Mouse (Mus musculus) 3134 (cell line): Measurements from ENCODE around the gene Plcb3.

Source experiments
- DNase-seq: peaks from one replicate; pipeline ENCODE4 v3.0.0-alpha.2; 2011; ENCODE audit warnings: low spot score; ENCODE audit not compliant: insufficient read length; ENCODE audit errors: extremely low read depth

Plcb3 gene

GRCm38 (mm10) chr19:6921647-6922567, 54.4 kb downstream of the Plcb3 start, which contains the start of gene Esrra:
Esrra (minus strand) TSS chr19:6921813.
- peak; percentile 99 for DNase-seq

GRCm38 (mm10) chr19:6920741-6921636, 55.3 kb downstream of the Plcb3 start:
- peak; percentile 57 for DNase-seq

DNA sequence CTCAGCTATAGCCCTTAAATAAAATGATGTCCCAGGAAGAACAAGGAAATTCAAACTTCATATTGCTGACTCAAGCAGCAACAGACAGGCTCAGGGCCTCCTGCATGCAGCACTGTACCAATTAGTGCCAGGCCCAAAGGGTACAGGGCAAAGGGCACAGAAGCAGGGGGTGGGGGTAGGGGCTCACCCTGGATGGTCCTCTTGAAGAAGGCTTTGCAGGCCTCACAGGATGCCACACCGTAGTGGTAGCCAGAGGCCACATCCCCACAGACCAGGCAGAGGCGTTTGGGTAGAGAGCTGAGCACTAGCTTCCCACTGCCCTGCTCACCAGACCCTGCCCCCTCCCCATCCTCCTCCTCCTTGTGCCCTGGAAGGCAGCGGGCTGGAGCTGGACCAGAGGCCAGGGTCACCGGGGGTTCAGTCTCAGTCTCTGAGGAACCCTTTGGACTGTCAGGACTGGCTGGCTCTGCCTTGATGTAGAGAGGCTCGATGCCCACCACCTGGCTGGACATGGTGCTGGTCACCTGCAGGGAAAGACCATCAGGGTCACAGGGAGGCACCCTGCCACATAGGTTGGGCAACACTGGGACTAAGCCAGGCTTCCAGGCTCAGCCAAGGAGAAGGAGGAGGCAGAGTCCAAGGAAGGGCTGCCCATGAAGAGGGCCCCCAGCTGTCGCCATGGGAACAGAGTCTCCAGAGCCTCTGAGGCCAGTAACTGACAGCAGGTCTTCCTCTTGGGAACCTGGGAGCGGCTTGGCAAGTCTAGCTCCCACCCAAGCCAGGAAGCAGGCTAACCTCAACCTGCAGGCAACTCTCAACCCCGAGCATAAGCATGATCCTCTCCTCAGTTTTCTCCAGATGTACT, 56.2 kb downstream of the Plcb3 start:
- DNase-seq, result peak; percentile 35

GRCm38 (mm10) chr19:6919431-6919830, 56.8 kb downstream of the Plcb3 start:
- DNase-seq, result no peak

GRCm38 (mm10) chr19:6918321-6918720, 57.9 kb downstream of the Plcb3 start:
- DNase-seq, result no peak

- no peak for DNase-seq
Measured at GRCm38 (mm10) chr19:6916496-6916895, 59.8 kb downstream of the Plcb3 start.

DNA sequence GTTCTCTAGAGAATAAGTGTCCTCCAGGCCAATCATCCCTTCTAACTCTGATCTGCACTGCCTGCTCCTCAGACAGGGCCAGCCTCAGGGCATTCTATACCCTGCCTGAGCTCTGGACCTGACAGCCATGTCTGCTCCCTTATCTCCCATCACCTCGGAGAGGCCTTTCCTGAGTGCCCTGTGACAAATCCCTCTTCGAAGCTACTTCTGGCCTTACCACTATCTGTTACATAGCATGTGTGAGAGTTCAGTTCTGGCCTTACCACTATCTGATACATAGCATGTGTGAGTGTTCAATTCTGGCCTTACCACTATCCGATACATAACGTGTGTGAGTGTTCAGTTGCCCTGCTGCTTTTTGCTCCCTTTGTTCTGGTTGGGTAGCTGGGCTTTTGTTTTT, 61.0 kb downstream of the Plcb3 start:
- DNase-seq, result no peak

DNA sequence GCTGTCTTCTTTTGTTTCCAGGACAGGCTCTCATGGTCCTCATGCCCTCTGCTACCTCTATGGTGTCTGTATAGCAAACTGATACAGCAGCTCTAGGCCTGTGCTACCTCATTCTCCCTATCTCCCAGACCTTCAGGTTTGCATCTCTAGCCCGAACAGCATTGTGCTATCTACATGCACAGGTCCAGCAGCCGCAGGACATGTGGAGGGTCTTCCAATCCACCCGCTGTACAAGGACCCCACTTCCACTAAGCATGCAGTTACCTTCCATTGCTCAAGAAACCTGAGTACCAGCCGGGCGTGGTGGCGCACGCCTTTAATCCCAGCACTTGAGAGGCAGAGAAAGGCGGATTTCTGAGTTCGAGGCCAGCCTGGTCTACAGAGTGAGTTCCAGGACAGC, 61.7 kb downstream of the Plcb3 start:
- no peak for DNase-seq

- DNase-seq, result no peak
Measured at GRCm38 (mm10) chr19:6913991-6914390, 62.3 kb downstream of the Plcb3 start.

- no peak for DNase-seq
Measured at GRCm38 (mm10) chr19:6913036-6913435, 63.2 kb downstream of the Plcb3 start.

GRCm38 (mm10) chr19:6912205-6912970, 63.9 kb downstream of the Plcb3 start:
- DNase-seq, result no peak

DNA sequence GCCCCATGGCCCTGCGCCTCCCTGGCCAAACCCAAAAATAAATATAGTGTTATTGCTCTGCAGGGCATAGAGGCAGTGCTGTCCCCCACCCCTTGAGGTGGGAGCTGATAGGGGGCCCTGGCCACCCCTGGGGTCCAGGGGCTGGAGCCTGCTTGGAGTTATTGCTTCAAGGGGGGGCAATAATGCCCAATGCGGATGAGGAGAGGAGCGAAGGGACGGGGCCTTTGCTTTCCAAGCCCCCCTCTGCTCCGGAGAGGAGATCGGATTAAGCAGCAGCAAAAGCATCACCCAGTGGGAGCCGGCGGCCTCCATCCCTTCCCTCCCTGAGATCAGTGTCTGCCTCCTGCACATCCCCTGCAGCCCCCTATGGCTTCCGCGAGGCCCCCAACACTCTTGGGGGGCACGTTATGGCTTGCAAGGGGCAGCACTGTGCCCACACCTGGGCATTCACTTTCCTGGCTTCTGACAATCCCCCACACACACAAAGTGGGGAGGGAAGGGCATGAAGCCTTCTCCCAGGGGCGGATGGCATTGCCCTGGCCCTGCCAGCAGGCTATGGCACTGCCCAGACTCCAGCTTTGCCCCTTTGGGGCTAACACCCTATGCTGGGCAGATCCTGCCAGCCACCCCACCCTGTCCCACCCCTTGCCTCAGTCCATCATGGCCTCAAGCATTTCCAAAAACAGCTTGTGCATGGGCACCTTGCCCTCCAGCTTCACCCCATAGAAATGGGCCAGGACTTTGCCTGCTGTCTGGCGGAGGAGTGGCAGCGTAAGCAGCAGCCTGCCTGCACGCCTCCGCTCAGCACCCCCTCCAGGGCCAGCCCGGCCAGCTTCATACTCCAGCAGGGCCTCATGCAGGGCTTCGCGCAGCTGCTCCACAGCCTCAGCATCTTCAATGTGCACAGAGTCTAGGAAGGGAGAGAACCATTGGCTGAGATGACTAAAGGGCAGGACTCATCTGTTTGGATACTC, 64.9 kb downstream of the Plcb3 start:
- no peak for DNase-seq

GRCm38 (mm10) chr19:6910306-6910705, 66.0 kb downstream of the Plcb3 start:
- DNase-seq, result peak; percentile 75

GRCm38 (mm10) chr19:6909507-6910289, 66.6 kb downstream of the Plcb3 start, which contains the start of the genes Trmt112 and Prdx5:
Trmt112 (plus strand) TSS chr19:6909698.
Prdx5 (minus strand) TSS chr19:6910106.
- peak; percentile 92 for DNase-seq

DNA sequence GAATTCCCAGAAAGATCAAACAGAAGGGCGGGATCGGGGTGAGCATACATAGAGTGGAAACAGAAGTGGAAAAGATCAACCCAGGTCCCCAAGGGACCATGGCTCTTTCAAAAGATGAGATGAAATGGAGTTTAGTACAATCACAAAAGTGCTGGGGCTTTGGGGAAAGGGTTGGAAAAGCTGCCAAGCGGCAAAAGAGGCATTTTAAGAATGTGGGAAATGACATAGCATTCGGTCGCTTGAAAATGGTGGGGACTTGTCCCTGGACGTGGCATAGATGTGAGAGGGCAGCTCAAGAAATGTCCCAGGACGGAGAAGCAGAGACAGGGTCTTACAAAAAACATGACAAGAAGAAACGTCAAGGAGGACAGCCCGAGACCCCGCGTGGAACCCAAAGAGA, 67.2 kb downstream of the Plcb3 start:
- no peak for DNase-seq

DNA sequence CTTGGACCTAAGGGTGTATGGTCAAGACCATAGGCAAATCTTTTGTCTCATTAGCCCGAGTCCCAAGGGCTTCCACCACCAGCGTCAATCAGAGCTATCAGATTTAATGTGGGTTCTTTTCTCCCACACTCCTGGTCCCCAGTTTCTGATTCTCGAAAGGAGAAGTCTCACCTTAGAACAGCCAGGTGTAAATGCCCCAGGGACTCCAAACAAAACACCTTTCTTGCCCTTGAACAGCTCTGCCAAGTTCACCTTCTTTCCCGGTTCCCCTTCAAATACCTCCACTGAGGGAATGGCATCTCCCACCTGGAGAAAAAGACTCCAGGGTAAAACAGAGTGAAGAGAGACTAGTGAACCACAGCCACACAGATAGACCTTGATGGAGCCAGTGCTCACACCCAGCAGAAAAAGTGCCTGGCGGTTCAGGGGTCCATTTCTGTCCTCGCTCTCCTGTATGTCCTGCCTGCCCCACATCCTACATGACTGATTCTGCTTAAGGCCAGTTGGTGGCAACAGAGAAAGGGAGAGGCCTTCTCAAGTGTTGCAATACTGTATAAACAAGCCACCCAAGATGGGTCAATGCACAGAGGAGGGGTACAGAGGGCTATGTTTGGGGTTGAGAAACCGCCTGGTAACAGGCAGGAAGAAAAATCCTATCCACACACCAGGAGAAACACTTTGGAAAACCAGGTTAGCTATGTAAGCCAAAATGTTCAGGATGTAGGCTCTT, 68.3 kb downstream of the Plcb3 start:
- no peak for DNase-seq

GRCm38 (mm10) chr19:6907094-6907493, 69.2 kb downstream of the Plcb3 start:
- no peak for DNase-seq
